Mouse (Mus musculus) myocyte (in vitro differentiated cells): Measurements from ENCODE around the gene Mab21l3.

Experiments
- CEBPB ChIP-seq: IDR thresholded peaks from 2 replicates; pipeline ENCODE4 v1.6.1; 2011; ENCODE audit warnings: mild to moderate bottlenecking, moderate library complexity; ENCODE audit not compliant: poor library complexity, insufficient read depth, severe bottlenecking
- MAX ChIP-seq: IDR thresholded peaks from one replicate; pipeline ENCODE4 v1.6.1; 2011; ENCODE audit warnings: low read depth, mild to moderate bottlenecking, control low read depth
- MYOD1 ChIP-seq, 3 experiments: IDR thresholded peaks; one replicate each; pipeline ENCODE4 v1.6.1; 2011; ENCODE audit warnings: control low read depth in 2 of 3, low read depth in 2 of 3, mild to moderate bottlenecking in 2 of 3, moderate library complexity in 1 of 3; ENCODE audit not compliant: insufficient read length in 2 of 3, control insufficient read depth in 1 of 3
- POLR2A ChIP-seq: IDR thresholded peaks from one replicate; pipeline ENCODE4 v1.6.1; 2011; ENCODE audit warnings: low read depth, mild to moderate bottlenecking, control low read depth, moderate library complexity; ENCODE audit not compliant: insufficient read length
- TCF12 ChIP-seq: IDR thresholded peaks from one replicate; pipeline ENCODE4 v1.6.1; 2011; ENCODE audit warnings: mild to moderate bottlenecking, control low read depth; ENCODE audit not compliant: poor library complexity, insufficient read depth, severe bottlenecking
- USF1 ChIP-seq: IDR thresholded peaks from one replicate; pipeline ENCODE4 v1.6.1; 2011; ENCODE audit warnings: low read depth, mild to moderate bottlenecking, control low read depth, moderate library complexity

DNA sequence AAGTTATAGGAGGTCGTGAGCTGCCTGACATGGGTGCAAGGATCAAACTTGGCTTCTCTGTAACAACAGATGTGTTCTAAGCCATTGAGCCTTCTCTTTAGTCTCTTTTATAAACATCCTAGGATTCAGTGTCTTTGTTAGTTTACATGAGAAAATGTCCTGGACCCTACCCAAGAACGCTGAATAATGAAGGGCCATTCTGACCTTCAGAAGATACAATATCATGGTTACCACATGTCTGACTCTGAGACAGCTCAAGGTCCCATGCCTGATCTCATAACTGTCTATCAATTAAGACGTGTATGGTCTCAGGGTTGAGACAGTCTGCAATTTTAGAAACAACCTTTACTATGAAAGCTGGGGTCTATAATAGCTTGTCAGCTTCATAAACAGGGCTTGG, 13.1 kb upstream of the Mab21l3 start:
- TF ChIP-seq USF1 (no peak), MYOD1 (IDR thresholded peaks at IDR 0.05; ENCODE audit: control insufficient read depth in 1 of 3, insufficient read length in 2 of 3, low read depth in 2 of 3) (no peak), POLR2A (no peak), TCF12 (no peak), MAX (no peak), CEBPB (no peak)
